Mouse (Mus musculus): ENCODE measurements at regions not wholly inside any gene's neighbourhood (a gene's known extent, or its start where the extent isn't known, plus 50 kb on each side); places are given as distances from the start of the nearest gene placed in this dataset.

GRCm38 (mm10) chr4:105403686-105404085 lies 246.5 kb downstream of the Plpp3 start:
- no peak for TF ChIP-seq POLR2A (IDR thresholded peaks at IDR 0.05; ENCODE audit: insufficient read depth, low read depth, low read length)
- TF ChIP-seq CTCF (IDR thresholded peaks at IDR 0.05; ENCODE audit: insufficient read depth, low read depth, low read length), result no peak

Measured in olfactory bulb, adult 2 months (tissue).